Mouse (Mus musculus): ENCODE results near the gene Vsig10l. TPM values are rescaled to one million over a fixed set of nuclear protein-coding genes. Genes with fewer than 3 reads are reported as not detected.

The Vsig10l gene
- polyA plus RNA-seq, 1 experiment = 2.7 TPM

- no peak for DNase-seq (ENCODE audit: low spot score)
Measured at GRCm38 (mm10) chr7:43453599-43454355, 9.2 kb upstream of the Vsig10l start.

- DNase-seq (ENCODE audit: low spot score) = no peak
Measured at GRCm38 (mm10) chr7:43454371-43454770, 8.6 kb upstream of the Vsig10l start.

GRCm38 (mm10) chr7:43463976-43464375 is 1.0 kb downstream of the Vsig10l start:
- no peak for DNase-seq (ENCODE audit: low spot score)

- DNase-seq (ENCODE audit: low spot score) = no peak
Measured at GRCm38 (mm10) chr7:43464864-43465343, 2.0 kb downstream of the Vsig10l start.

GRCm38 (mm10) chr7:43465344-43466098 is 2.6 kb downstream of the Vsig10l start:
- peak; percentile 58 for DNase-seq (ENCODE audit: low spot score)

- DNase-seq (ENCODE audit: low spot score) = peak; percentile 71
Measured at GRCm38 (mm10) chr7:43466099-43466694, 3.2 kb downstream of the Vsig10l start.

- no peak for DNase-seq (ENCODE audit: low spot score)
Measured at GRCm38 (mm10) chr7:43470373-43470772, 7.4 kb downstream of the Vsig10l start.

- DNase-seq (ENCODE audit: low spot score) = no peak
Measured at GRCm38 (mm10) chr7:43475706-43476105, 12.8 kb downstream of the Vsig10l start.

- no peak for DNase-seq (ENCODE audit: low spot score)
Measured at GRCm38 (mm10) chr7:43476376-43476775, 13.4 kb downstream of the Vsig10l start.

- DNase-seq (ENCODE audit: low spot score) = no peak
Measured at GRCm38 (mm10) chr7:43481191-43481590, 18.2 kb downstream of the Vsig10l start.

GRCm38 (mm10) chr7:43482090-43482716 is 19.3 kb downstream of the Vsig10l start:
- no peak for DNase-seq (ENCODE audit: low spot score)

- DNase-seq (ENCODE audit: low spot score) = no peak
Measured at GRCm38 (mm10) chr7:43483236-43483635, 20.3 kb downstream of the Vsig10l start.

GRCm38 (mm10) chr7:43488646-43489045 is 25.7 kb downstream of the Vsig10l start:
- DNase-seq (ENCODE audit: low spot score) = no peak

- no peak for DNase-seq (ENCODE audit: low spot score)
Measured at GRCm38 (mm10) chr7:43489631-43490125, 26.7 kb downstream of the Vsig10l start, which contains the start of gene Iglon5. Iglon5 (minus strand) TSS chr7:43490075.

- no peak for DNase-seq (ENCODE audit: low spot score)
Measured at GRCm38 (mm10) chr7:43490182-43490584, 27.2 kb downstream of the Vsig10l start.

GRCm38 (mm10) chr7:43490861-43491260 is 27.9 kb downstream of the Vsig10l start:
- DNase-seq (ENCODE audit: low spot score) = no peak

- DNase-seq (ENCODE audit: low spot score) = no peak
Measured at GRCm38 (mm10) chr7:43495343-43496021, 32.5 kb downstream of the Vsig10l start.

- no peak for DNase-seq (ENCODE audit: low spot score)
Measured at GRCm38 (mm10) chr7:43511707-43512478, 48.9 kb downstream of the Vsig10l start.

GRCm38 (mm10) chr7:43512519-43512918 is 49.6 kb downstream of the Vsig10l start:
- no peak for DNase-seq (ENCODE audit: low spot score)

- DNase-seq (ENCODE audit: low spot score) = no peak
Measured at GRCm38 (mm10) chr7:43515076-43515475, 52.1 kb downstream of the Vsig10l start.

Data from urinary bladder, adult 2 months (tissue).